Mouse (Mus musculus) bone marrow, adult 2 months (tissue): Measurements from ENCODE around the gene Pbrm1. TPM values are rescaled to one million over a fixed set of nuclear protein-coding genes. Genes with fewer than 3 reads are reported as not detected.

ENCODE experiments used
- H3K27ac ChIP-seq: fragments of 200-500 bp; 2 replicates; pipeline ENCODE4 v1.5.1; 2012; ENCODE audit warnings: low read depth, mild to moderate bottlenecking, control low read depth, inconsistent platforms, low read length; ENCODE audit not compliant: control insufficient read depth, poor library complexity, insufficient read depth
- H3K4me1 ChIP-seq: fragments of 200-500 bp; 2 replicates; pipeline ENCODE4 v1.6.1; 2011; ENCODE audit warnings: low read length; ENCODE audit not compliant: control insufficient read depth, insufficient read depth
- H3K4me3 ChIP-seq: fragments of 200-500 bp; replicated peaks from 2 replicates; pipeline ENCODE3; 2011; ENCODE audit warnings: mild to moderate bottlenecking, low read depth, low read length, control low read depth; ENCODE audit not compliant: control insufficient read depth
- CTCF ChIP-seq: fragments of 200-500 bp; IDR thresholded peaks from 2 replicates; pipeline ENCODE4 v1.5.1; 2011; ENCODE audit warnings: low read length, control low read depth; ENCODE audit not compliant: control insufficient read depth, insufficient read depth
- POLR2A ChIP-seq: fragments of 200-500 bp; IDR thresholded peaks from 2 replicates; pipeline ENCODE4 v1.6.1; 2011; ENCODE audit warnings: low read depth, mild to moderate bottlenecking, control low read depth, low read length, borderline replicate concordance; ENCODE audit not compliant: control insufficient read depth
- WGBS: fragments of 180-500 bp; shearing (Covaris S2); methylation state at CpG from one replicate; pipeline ENCODE4 v1.1.7; 2018; 5-methylcytosine and 5-hydroxymethylcytosine counted together
- polyA plus RNA-seq: library from polyadenylated mRNA; stranded (reverse); fragments of >200 nt; gene quantifications from 2 replicates; pipeline ENCODE4 v1.2.4, GENCODE M21; 2011; ENCODE audit warnings: low replicate concordance; ENCODE audit not compliant: missing spikeins, insufficient read depth, insufficient read length

The Pbrm1 gene
- polyA plus RNA-seq, 1 experiment: 46.8 TPM

DNA sequence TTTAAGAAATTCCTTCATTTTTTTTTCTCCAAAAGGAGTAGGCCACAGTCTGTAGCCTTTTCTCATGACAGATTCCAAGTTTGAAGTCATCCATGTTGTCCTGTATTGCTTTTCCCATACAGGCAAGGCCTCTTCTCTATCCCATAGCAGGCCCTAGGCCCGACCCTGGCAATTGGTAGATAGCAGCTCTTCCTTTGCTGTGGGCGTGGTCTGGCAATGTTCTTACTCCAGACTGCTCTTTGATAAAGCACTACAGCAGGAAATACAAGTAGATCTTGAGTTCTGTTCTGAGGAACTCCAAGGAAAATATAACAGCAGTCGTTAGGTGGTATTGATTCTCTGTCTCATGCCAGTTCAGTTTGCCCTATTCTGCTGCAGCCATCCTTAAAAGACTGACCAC lies 91.7 kb downstream of the Pbrm1 start:
- WGBS: 59% methylated on average over 3 of the region's 3 CpGs
- TF ChIP-seq CTCF: no peak
- no peak for TF ChIP-seq POLR2A
- Histone ChIP-seq H3K4me1 (no peaks in the 10 kb centered on the region), H3K27ac (no peak overlapping the region), H3K4me3 (no peak overlapping the region)

- Histone ChIP-seq H3K4me3 (no peak overlapping the region), H3K27ac (no peak overlapping the region), H3K4me1 (no peaks in the 10 kb centered on the region)
- TF ChIP-seq CTCF (no peak), POLR2A (no peak)
- WGBS: 84% methylated on average over 5 of the region's 5 CpGs
Measured at GRCm38 (mm10) chr14:31112187-31112586, 93.2 kb downstream of the Pbrm1 start.

DNA sequence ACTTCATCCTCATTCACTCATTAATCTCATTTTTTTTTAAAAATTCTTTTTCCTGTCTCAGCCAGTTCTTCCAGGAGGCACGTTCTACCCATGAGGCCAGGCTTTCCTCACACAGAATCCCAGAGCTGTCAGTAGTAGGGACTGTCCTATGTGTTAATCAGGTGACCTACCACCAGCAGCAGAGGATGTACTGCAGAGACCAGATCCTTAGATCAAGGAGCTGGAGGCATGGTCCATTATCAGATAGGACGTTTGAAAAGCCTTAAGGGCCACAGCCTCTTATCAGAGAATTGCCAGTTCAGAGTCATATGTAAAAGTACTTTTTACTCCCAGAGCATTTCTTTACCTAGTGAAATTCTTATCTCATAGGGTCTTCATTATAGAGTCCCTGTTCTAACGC lies 95.1 kb downstream of the Pbrm1 start:
- TF ChIP-seq CTCF (no peak), POLR2A (no peak)
- Histone ChIP-seq H3K4me3 (no peak overlapping the region), H3K27ac (no peak overlapping the region), H3K4me1 (no peaks in the 10 kb centered on the region)
- WGBS: 74% methylated on average over 3 of the region's 3 CpGs

DNA sequence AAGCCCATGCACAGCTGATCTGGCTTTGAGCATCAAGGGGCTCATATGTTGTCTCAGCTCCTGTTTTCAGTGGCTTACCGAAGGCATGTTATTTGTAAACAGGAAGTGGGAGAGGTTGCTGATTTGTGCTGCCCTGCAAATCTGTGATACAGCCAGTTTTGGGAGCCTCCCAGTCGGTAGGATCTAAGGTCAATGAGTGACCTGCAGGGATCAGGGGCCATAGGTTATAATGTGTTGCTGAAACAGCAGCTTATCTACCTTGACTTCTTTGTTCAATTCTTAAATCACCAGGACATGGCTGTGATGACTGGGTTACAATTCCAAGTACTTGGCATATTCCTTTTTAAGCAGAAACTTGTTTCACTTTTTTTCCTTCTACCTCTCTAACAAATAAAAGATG lies 96.6 kb downstream of the Pbrm1 start:
- Histone ChIP-seq H3K4me3 (no peak overlapping the region), H3K4me1 (no peaks in the 10 kb centered on the region), H3K27ac (no peak overlapping the region)
- WGBS: 59% methylated on average over 2 of the region's 2 CpGs
- TF ChIP-seq POLR2A: no peak
- no peak for TF ChIP-seq CTCF

DNA sequence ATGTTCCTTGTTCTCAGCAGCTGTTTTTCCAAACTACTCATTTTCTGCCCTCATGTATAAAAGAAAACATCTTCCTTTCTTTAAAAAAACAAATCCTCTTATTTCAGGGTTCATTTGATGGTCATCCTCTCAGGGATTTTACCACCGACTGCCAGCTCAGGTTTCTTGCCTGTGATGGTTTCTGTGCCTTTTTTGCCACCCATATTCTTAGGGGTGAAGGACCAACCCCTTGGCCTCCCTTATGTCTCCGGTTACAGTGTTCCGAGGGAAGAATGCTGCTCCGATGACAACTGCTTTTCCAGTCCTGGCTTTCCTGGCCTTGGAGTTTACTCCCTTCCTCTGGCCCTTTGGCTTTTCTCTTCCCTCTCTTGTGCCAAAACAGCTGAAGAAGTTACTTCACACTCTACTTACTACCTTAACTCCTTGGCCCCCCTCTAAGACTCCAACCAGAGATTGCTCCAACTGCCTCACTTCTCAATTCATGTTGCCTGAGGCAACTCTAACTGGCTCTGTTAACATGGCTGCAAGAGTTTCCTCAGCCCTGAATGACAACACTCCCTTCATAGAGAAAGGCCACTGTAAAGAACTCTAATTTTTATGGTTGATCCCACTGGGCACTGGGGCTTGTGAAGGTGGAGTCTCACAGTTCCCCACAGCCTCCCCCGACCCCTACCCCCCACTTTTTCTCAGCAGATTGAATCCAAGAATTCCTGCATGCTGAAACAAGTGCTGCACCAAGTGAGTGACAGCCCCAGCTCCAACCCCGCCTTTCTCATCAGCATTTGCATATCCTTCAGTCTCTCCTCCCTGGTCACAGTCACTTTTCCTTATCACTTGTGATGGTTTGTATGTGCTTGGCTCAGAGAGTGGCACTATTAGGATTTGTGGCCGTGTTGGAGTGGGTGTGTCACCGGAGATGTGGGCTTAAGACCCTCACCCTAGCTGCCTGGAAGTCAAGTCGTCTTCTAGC lies 106.5 kb downstream of the Pbrm1 start:
- peak overlapping the region; percentile 31 for H3K27ac ChIP-seq
- peaks cover 3% of the 10 kb centered on the region; the same call in 1 of the 2 replicates for H3K4me1 ChIP-seq
- no peak for TF ChIP-seq CTCF
- no peak for TF ChIP-seq POLR2A
- H3K4me3 ChIP-seq: no peak overlapping the region
- WGBS: 62% methylated on average over 9 of the region's 9 CpGs

GRCm38 (mm10) chr14:31126826-31127225 lies 107.9 kb downstream of the Pbrm1 start:
- TF ChIP-seq CTCF: no peak
- no peak for TF ChIP-seq POLR2A
- peaks cover 5% of the 10 kb centered on the region; the same call in 1 of the 2 replicates for H3K4me1 ChIP-seq
- no peak overlapping the region for H3K27ac ChIP-seq
- no peak overlapping the region for H3K4me3 ChIP-seq
- WGBS: 74% methylated on average over 8 of the region's 8 CpGs

DNA sequence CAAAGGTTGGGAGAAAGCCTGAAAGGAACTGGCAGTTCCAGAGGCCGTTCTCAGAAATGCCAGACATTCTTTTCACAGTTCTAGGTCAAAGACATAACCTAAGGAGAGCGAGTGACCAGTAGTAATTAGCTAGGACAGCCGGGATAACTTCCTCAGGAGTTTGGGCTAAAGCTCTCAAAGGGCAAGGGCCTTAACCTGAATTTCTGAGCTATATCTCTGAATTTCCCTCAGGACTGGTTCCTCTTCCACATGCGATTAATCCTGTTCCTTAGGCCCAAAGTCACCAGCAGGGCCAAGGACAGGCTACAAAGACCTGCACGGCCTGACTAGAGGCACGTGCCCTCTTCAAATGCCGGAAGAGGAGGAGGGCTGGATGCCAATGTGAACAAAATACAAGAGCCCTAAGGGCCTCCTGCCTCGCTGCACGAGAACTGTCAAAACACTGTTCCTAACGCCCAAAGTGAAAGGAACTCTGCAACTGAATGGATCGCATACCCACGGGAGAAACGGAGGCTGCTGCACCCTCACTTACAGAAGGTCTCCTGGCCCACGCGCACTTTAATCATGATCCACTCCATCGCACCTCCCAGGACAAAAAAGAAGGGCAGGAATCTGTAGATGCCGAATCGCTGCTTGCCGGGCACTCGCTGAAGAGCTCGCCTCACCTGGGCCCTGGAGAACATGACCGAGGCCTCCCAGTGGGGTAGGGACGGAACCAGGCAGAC lies 109.3 kb downstream of the Pbrm1 start:
- Histone ChIP-seq H3K4me1 (peaks cover 5% of the 10 kb centered on the region; the same call in 1 of the 2 replicates), H3K27ac (peak overlapping the region; percentile 87), H3K4me3 (peak overlapping the region; percentile 77)
- under 1% methylated on average over 23 of the region's 23 CpGs for WGBS
- TF ChIP-seq CTCF (no peak), POLR2A (no peak)

GRCm38 (mm10) chr14:31128826-31129219 lies 109.9 kb downstream of the Pbrm1 start, which contains the start of gene Smim4:
Gene Smim4, minus strand, starts transcription at chr14:31128956.
- under 1% methylated on average over 33 of the region's 33 CpGs for WGBS
- peaks cover 5% of the 10 kb centered on the region; the same call in 1 of the 2 replicates for H3K4me1 ChIP-seq
- TF ChIP-seq CTCF (peak; percentile 62), POLR2A (peak; percentile 96; the same call in 1 of the 2 replicates)
- H3K4me3 ChIP-seq: peak within 1 kb of the TSS; percentile 77
- H3K27ac ChIP-seq: peak within 1 kb of the TSS; percentile 87
